In genomic region chr6:112756866-112757265, GRCm38 (mm10) we compare ENCODE assay signal across 23 mouse cellular contexts.
DNase-seq lines count a peak whose midpoint lies in the region; ATAC-seq and TF ChIP-seq lines count a peak whose summit lies in the region.
"Had no signal": no experiment of that assay in that cellular context is flagged by ENCODE, and none has a peak within 500 bp of the region (broad histone marks: within the 10 kb centered on the region; RNA-seq: fewer than 3 reads in every experiment).

No protein-coding gene starts in this region.

- 75% methylated on average over 4 of the region's 4 CpGs for WGBS in hindbrain, embryonic 13.5 days
- 72% methylated on average over 4 of the region's 4 CpGs for WGBS in hindbrain, embryonic 12.5 days
- 64% methylated on average over 4 of the region's 4 CpGs for WGBS in midbrain, postnatal 0 days
- WGBS in midbrain, embryonic 14.5 days = 82% methylated on average over 4 of the region's 4 CpGs

- H3K4me1 ChIP-seq in hindbrain, embryonic 13.5 days (replicated peaks) = no peaks in the 10 kb centered on the region
- no peaks in the 10 kb centered on the region for H3K4me1 ChIP-seq in hindbrain, embryonic 12.5 days
- no peaks in the 10 kb centered on the region for H3K4me1 ChIP-seq in midbrain, postnatal 0 days (ENCODE audit: insufficient read depth, low read length)
- 0 out of 2 replicates have a peak, but pooled peaks cover 4% of the 10 kb centered on the region for H3K4me1 ChIP-seq in midbrain, embryonic 14.5 days (ENCODE audit: control insufficient read depth, insufficient read depth, low read length)
- H3K4me1 ChIP-seq: heart, embryonic 13.5 days; liver, embryonic 13.5 days had no signal

- peaks cover 79% of the 10 kb centered on the region for H3K36me3 ChIP-seq in hindbrain, embryonic 13.5 days
- H3K36me3 ChIP-seq in hindbrain, embryonic 12.5 days = peaks cover 46% of the 10 kb centered on the region
- H3K36me3 ChIP-seq in midbrain, postnatal 0 days (ENCODE audit: insufficient read depth, low read length) = peaks cover 19% of the 10 kb centered on the region
- H3K36me3 ChIP-seq in midbrain, embryonic 14.5 days (ENCODE audit: control insufficient read depth, insufficient read depth, low read length) = peaks cover 70% of the 10 kb centered on the region
- H3K36me3 ChIP-seq: heart, embryonic 13.5 days; liver, embryonic 13.5 days had no signal

- DNase-seq in midbrain, postnatal 0 days (ENCODE audit: low spot score) = no peak
- DNase-seq in midbrain, embryonic 14.5 days = no peak
- DNase-seq in ZHBTc4 (ENCODE audit: low read depth, low spot score) = peak; percentile 59
- no peak for DNase-seq in right cerebral cortex, postnatal 10 days (ENCODE audit: low spot score in 2 of 2)
- no peak for DNase-seq in cerebellum, postnatal 10 days
- DNase-seq: adrenal gland, postnatal 25 days; cerebellum, adult 8-10 months; gastrocnemius, postnatal 25 days; heart, adult 18-20 months; heart, postnatal 14 days; kidney, adult 11 months; kidney, postnatal 4 days; liver, embryonic 13.5 days; lung, adult 2 months; lung, postnatal 14 days; retina, postnatal 1 day; thymus, postnatal 14 days had no signal

- H3K4me3 ChIP-seq in hindbrain, embryonic 13.5 days = no peak overlapping the region
- no peak overlapping the region for H3K4me3 ChIP-seq in hindbrain, embryonic 12.5 days
- no peak overlapping the region for H3K4me3 ChIP-seq in midbrain, postnatal 0 days (ENCODE audit: low read depth, low read length)
- no peak overlapping the region for H3K4me3 ChIP-seq in midbrain, embryonic 14.5 days (replicated peaks; ENCODE audit: low read depth, low read length)
- H3K4me3 ChIP-seq: forebrain, embryonic 10.5 days; heart, embryonic 13.5 days; kidney, embryonic 15.5 days; limb, embryonic 13.5 days; liver, embryonic 13.5 days had no signal

- no peaks in the 10 kb centered on the region for H3K27me3 ChIP-seq in hindbrain, embryonic 13.5 days
- no peaks in the 10 kb centered on the region for H3K27me3 ChIP-seq in hindbrain, embryonic 12.5 days
- H3K27me3 ChIP-seq in midbrain, postnatal 0 days (ENCODE audit: insufficient read depth, low read length) = no peaks in the 10 kb centered on the region
- no peaks in the 10 kb centered on the region for H3K27me3 ChIP-seq in midbrain, embryonic 14.5 days (ENCODE audit: control insufficient read depth, insufficient read depth, low read length)
- H3K27me3 ChIP-seq: heart, embryonic 13.5 days; kidney, embryonic 15.5 days; limb, embryonic 13.5 days; liver, embryonic 13.5 days had no signal

- TF ChIP-seq CTCF in midbrain, postnatal 0 days (IDR thresholded peaks at IDR 0.05) = no peak

- no peak for ATAC-seq in hindbrain, embryonic 13.5 days (ENCODE audit: low FRiP score)
- ATAC-seq in hindbrain, embryonic 12.5 days (ENCODE audit: low FRiP score) = no peak
- ATAC-seq in midbrain, postnatal 0 days (ENCODE audit: low FRiP score) = no peak
- ATAC-seq in midbrain, embryonic 14.5 days (ENCODE audit: low FRiP score, low TSS enrichment) = no peak

- no peak overlapping the region for H3K4me2 ChIP-seq in hindbrain, embryonic 13.5 days
- H3K4me2 ChIP-seq in hindbrain, embryonic 12.5 days (replicated peaks) = no peak overlapping the region
- no peak overlapping the region for H3K4me2 ChIP-seq in midbrain, postnatal 0 days (ENCODE audit: low read depth, low read length, poor library complexity, severe bottlenecking)
- H3K4me2 ChIP-seq in midbrain, embryonic 14.5 days (ENCODE audit: low read length) = no peak overlapping the region
- H3K4me2 ChIP-seq: heart, embryonic 13.5 days; kidney, embryonic 15.5 days; limb, embryonic 13.5 days; liver, embryonic 13.5 days had no signal

- H3K27ac ChIP-seq in hindbrain, embryonic 13.5 days = peak overlapping the region; percentile 9; the same call in 1 of the 2 replicates
- H3K27ac ChIP-seq in hindbrain, embryonic 12.5 days = no peak overlapping the region
- H3K27ac ChIP-seq in midbrain, postnatal 0 days (ENCODE audit: low read depth, low read length) = no peak overlapping the region
- H3K27ac ChIP-seq in midbrain, embryonic 14.5 days (replicated peaks; ENCODE audit: low read depth, low read length) = no peak overlapping the region
- H3K27ac ChIP-seq: forebrain, embryonic 10.5 days; heart, embryonic 13.5 days; kidney, embryonic 15.5 days; limb, embryonic 13.5 days; liver, embryonic 13.5 days had no signal

- no peak overlapping the region for H3K9ac ChIP-seq in hindbrain, embryonic 13.5 days
- no peak overlapping the region for H3K9ac ChIP-seq in hindbrain, embryonic 12.5 days
- H3K9ac ChIP-seq in midbrain, postnatal 0 days (replicated peaks; ENCODE audit: low read length, poor library complexity, severe bottlenecking) = 0 out of 2 replicates have a peak overlapping the region, but pooled peaks have one; percentile 13
- no peak overlapping the region for H3K9ac ChIP-seq in midbrain, embryonic 14.5 days (replicated peaks; ENCODE audit: low read length)
- H3K9ac ChIP-seq: heart, embryonic 13.5 days; kidney, embryonic 15.5 days; limb, embryonic 13.5 days; liver, embryonic 13.5 days had no signal

- H3K9me3 ChIP-seq in hindbrain, embryonic 13.5 days = no peaks in the 10 kb centered on the region
- H3K9me3 ChIP-seq in hindbrain, embryonic 12.5 days (replicated peaks) = no peaks in the 10 kb centered on the region
- no peaks in the 10 kb centered on the region for H3K9me3 ChIP-seq in midbrain, postnatal 0 days (ENCODE audit: low read length)
- no peaks in the 10 kb centered on the region for H3K9me3 ChIP-seq in midbrain, embryonic 14.5 days (ENCODE audit: control insufficient read depth, low read length)
- H3K9me3 ChIP-seq: forebrain, embryonic 10.5 days; heart, embryonic 13.5 days; kidney, embryonic 15.5 days; limb, embryonic 13.5 days; liver, embryonic 13.5 days had no signal
